Mouse (Mus musculus) G1E (cell line): ENCODE measurements around the gene Lrig3. TPM values are rescaled to one million over a fixed set of nuclear protein-coding genes. Genes with fewer than 3 reads are reported as not detected.

Experiments
- ATAC-seq: 2 replicates; pipeline ENCODE4 v1.8.0; 2016; ENCODE audit warnings: mild to moderate bottlenecking; ENCODE audit not compliant: insufficient number of reproducible peaks, poor library complexity, low FRiP score, severe bottlenecking; ENCODE audit errors: extremely low read depth
- DNase-seq: peaks from one replicate; pipeline ENCODE4 v3.0.0; 2012; ENCODE audit warnings: low spot score
- H3K27me3 ChIP-seq: 2 replicates; pipeline ENCODE4 v1.6.1; 2012; ENCODE audit warnings: mild to moderate bottlenecking, low read length, inconsistent platforms; ENCODE audit not compliant: insufficient read depth
- H3K36me3 ChIP-seq: replicated peaks from 2 replicates; pipeline ENCODE3; 2012; ENCODE audit warnings: mild to moderate bottlenecking, inconsistent platforms
- H3K4me1 ChIP-seq: 2 replicates; pipeline ENCODE4 v1.6.1; 2012; ENCODE audit warnings: low read depth, low read length, inconsistent platforms, mixed read lengths; ENCODE audit not compliant: insufficient read depth
- H3K4me3 ChIP-seq: 2 replicates; pipeline ENCODE4 v1.5.1; 2012; ENCODE audit warnings: low read depth, mild to moderate bottlenecking, inconsistent platforms, low read length, moderate library complexity, mixed read lengths
- H3K9me3 ChIP-seq: replicated peaks from 2 replicates; pipeline ENCODE4 v1.6.1; 2012; ENCODE audit warnings: inconsistent platforms
- CTCF ChIP-seq: IDR thresholded peaks from 2 replicates; pipeline ENCODE4 v1.5.1; 2012; ENCODE audit warnings: low read depth, low read length, inconsistent platforms, mixed read lengths
- GATA1 ChIP-seq: IDR thresholded peaks from 2 replicates; pipeline ENCODE4 v1.6.1; 2012; ENCODE audit warnings: borderline replicate concordance, low read length, inconsistent platforms, mixed read lengths
- GATA2 ChIP-seq: IDR thresholded peaks from 2 replicates; pipeline ENCODE4 v1.6.1; 2012; ENCODE audit warnings: low read depth, low read length, inconsistent platforms, borderline replicate concordance
- POLR2AphosphoS5 ChIP-seq: IDR thresholded peaks from 2 replicates; pipeline ENCODE4 v1.6.1; 2012; ENCODE audit warnings: low read depth, low read length, inconsistent platforms; ENCODE audit not compliant: insufficient replicate concordance
- TAL1 ChIP-seq: conservative IDR thresholded peaks from 2 replicates; pipeline ENCODE4 v1.6.1; 2012; ENCODE audit warnings: low read depth, low read length, inconsistent platforms, mixed read lengths
- polyA plus RNA-seq: library from polyadenylated mRNA; stranded (reverse); fragments of >175 nt; gene quantifications from 2 replicates; pipeline ENCODE4 v1.2.3, GENCODE M21; 2012
- total RNA-seq, 2 experiments: library from RNA; stranded (forward) in 1 of 2; stranded (reverse) in 1 of 2; fragments of 200-1000 nt in 1 of 2; fragments of >200 nt in 1 of 2; fragmentation: Nextera tagmentation in 1 of 2; gene quantifications; 2 replicates each; pipeline ENCODE4 v1.2.3; 2014 to 2017

The Lrig3 gene
- total and polyA plus RNA-seq, 3 experiments = 0.22 TPM; not detected in 2

DNA sequence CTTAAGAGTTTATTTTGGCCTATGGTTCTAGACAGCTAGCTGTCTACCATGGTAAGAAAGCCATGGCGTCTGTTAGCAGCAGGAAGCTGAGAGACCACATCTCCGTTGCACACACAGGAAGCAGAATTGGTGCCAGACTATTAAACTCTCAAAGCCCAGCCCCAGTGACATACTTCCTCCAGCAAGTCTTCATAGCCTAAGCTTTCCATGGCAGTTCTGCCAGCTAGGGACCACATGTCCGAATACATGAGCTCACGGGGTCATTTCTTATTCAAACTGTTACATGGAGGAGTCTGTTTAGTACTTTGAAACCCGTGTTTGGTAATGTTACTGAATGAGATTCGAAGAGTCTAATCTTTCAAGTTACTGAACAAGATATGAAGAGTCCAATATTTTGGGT is 33.6 kb downstream of the Lrig3 start:
- Histone ChIP-seq H3K27me3 (no peaks in the 10 kb centered on the region), H3K4me1 (no peaks in the 10 kb centered on the region), H3K9me3 (peaks cover 44% of the 10 kb centered on the region), H3K36me3 (no peaks in the 10 kb centered on the region), H3K4me3 (no peak overlapping the region)
- no peak for DNase-seq
- TF ChIP-seq POLR2AphosphoS5 (no peak), GATA2 (no peak), TAL1 (no peak), CTCF (no peak), GATA1 (no peak)
- no peak for ATAC-seq

DNA sequence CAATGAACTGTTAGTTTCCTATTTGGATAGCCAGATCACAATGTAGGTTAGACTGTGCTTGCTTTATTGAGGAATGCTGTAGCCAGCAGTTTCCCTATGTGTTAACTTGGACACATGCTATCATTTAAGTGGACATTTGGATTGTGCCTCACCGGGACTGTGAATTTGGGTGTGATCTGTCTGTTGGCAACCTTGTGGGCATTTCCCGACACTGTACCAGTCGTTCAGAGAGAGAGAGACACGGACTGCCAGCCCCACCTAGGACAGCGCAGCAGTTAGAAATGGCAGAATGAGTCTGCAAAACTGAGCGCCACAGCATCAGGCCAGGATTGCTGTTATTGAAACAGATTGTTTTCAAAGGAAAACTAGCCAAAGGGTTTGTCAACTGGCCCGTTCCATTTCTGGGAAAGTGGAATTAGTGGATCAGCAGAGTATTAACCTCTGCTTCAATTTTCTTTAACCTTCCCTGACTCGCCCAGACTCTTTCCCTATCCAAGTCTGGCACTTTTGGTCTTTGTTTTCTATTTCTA is 35.0 kb downstream of the Lrig3 start:
- ATAC-seq (no peak), DNase-seq (no peak)
- Histone ChIP-seq H3K9me3 (peaks cover 40% of the 10 kb centered on the region), H3K27me3 (no peaks in the 10 kb centered on the region), H3K36me3 (no peaks in the 10 kb centered on the region), H3K4me3 (no peak overlapping the region), H3K4me1 (no peaks in the 10 kb centered on the region)
- TF ChIP-seq CTCF (no peak), GATA1 (no peak), TAL1 (no peak), GATA2 (no peak), POLR2AphosphoS5 (no peak)

DNA sequence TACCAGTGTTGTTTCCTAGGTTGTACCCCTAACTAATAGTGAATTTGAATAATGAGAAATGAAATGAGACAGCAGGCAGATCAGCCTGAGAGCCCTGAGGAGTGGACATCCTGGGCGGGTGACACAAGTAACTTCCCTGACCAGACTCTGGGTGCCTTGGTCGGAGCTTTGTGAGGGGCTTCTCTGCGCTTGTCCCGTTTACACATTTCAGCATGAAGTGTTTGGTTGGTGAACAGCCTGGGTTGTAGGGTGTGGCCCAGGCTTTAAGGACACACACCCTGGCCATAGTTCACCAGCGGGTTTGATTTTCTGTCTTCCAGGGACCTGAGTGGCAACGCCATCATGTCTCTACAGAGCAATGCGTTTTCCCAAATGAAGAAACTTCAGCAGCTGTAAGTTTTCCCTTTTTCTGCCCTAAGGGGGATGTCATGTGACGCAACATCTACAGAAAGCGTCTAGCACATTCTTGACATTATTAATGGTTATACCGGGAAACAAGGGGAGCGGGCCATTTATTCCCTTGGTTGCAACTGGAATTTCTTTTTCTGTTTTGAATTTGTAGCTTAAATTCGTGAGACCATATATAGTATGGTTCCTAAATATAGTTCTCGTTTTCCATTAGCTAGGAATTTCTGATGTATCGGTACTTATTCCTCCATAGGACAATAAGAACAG is 36.2 kb downstream of the Lrig3 start:
- H3K4me1 ChIP-seq = no peaks in the 10 kb centered on the region
- ATAC-seq (no peak), DNase-seq (no peak)
- peaks cover 48% of the 10 kb centered on the region for H3K9me3 ChIP-seq
- TF ChIP-seq CTCF (no peak), GATA1 (no peak), POLR2AphosphoS5 (no peak), TAL1 (no peak), GATA2 (no peak)
- no peak overlapping the region for H3K4me3 ChIP-seq
- H3K36me3 ChIP-seq = no peaks in the 10 kb centered on the region
- no peaks in the 10 kb centered on the region for H3K27me3 ChIP-seq

DNA sequence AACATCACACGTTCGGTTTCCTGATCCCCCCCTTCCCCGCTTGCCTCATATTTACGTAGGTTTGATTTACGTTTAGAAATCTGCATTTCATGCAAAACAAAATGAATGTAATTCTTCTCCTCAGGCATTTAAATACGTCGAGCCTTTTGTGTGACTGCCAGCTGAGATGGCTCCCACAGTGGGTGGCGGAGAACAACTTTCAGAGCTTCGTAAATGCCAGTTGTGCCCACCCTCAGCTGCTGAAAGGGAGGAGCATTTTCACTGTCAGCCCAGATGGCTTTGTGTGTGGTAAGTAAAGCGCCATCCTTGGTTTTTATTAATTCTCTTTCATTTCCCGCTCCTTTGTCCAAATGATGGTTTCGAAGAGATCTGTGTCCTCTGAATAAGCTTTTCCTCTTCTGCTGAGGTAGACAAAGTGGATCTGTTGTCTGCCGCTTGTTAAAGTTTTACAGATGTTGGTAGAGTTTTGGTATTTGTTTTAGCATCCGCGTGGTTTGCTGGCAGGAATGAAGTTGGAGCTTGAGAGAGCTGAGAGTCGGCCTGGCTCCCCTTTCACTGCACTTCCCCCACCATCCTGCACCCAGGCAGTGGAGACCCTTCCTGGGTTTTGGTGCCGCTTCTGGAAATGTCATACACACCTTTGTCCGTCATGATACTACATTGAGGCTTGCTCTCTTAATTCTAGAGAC is 37.0 kb downstream of the Lrig3 start:
- Histone ChIP-seq H3K4me1 (no peaks in the 10 kb centered on the region), H3K4me3 (no peak overlapping the region), H3K27me3 (no peaks in the 10 kb centered on the region), H3K9me3 (peaks cover 52% of the 10 kb centered on the region), H3K36me3 (no peaks in the 10 kb centered on the region)
- no peak for ATAC-seq
- no peak for TF ChIP-seq GATA1
- TF ChIP-seq GATA2 = no peak
- no peak for TF ChIP-seq TAL1
- no peak for TF ChIP-seq CTCF
- TF ChIP-seq POLR2AphosphoS5 = no peak
- no peak for DNase-seq

DNA sequence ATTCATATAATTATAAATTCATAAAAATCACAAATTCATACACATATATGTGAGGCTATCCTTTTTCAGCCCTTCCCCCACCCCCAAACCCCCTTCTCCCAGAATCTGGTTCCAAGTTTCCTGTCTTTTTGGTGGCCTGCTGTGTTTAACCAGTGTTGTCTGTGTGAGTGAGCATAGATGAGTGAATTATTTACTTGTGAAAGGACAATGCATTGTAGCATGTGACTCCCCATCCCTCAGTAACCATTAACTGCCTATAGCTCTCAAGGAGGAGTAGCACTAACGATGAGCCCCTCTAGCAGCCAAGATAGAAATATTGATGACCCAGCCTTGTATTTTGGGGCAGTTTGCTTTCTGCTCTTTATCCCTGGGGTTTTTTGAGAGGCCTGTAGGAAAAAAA is 37.9 kb downstream of the Lrig3 start:
- ATAC-seq (no peak), DNase-seq (no peak)
- Histone ChIP-seq H3K4me1 (no peaks in the 10 kb centered on the region), H3K27me3 (no peaks in the 10 kb centered on the region), H3K9me3 (peaks cover 60% of the 10 kb centered on the region), H3K4me3 (no peak overlapping the region), H3K36me3 (no peaks in the 10 kb centered on the region)
- no peak for TF ChIP-seq TAL1

DNA sequence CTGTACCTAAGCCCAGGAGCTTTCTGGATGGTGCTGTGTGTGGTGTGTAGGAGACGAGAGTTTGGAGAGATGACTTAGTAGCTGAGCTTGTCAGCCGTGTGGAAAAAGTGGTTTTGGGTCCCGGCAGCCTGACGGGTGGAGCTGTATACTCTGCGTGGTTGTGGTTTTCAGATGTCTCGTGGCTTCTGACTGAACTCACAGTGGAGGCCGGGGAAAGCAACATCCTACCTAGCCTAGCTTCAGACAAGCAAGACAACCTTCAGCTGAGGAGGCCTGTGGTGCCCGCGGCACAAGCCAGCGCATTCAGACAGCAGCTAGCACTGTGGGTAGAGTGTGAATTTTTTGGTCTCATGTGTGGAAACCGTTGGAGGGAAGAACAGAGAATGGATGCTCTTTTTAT is 47.7 kb downstream of the Lrig3 start:
- DNase-seq (no peak), ATAC-seq (no peak)
- no peak for TF ChIP-seq CTCF
- no peak for TF ChIP-seq TAL1
- TF ChIP-seq GATA1 = no peak
- no peak for TF ChIP-seq POLR2AphosphoS5
- TF ChIP-seq GATA2 = no peak
- Histone ChIP-seq H3K27me3 (peaks cover 3% of the 10 kb centered on the region; the same call in 1 of the 2 replicates), H3K4me1 (no peaks in the 10 kb centered on the region), H3K4me3 (no peak overlapping the region), H3K36me3 (no peaks in the 10 kb centered on the region), H3K9me3 (peaks cover 56% of the 10 kb centered on the region)
